Mouse (Mus musculus): ENCODE measurements around the gene Tmprss7. TPM values are rescaled to one million over a fixed set of nuclear protein-coding genes. Genes with fewer than 3 reads are reported as not detected.

Tmprss7 gene
- polyA plus RNA-seq, 1 experiment, result 4.4 TPM

DNA sequence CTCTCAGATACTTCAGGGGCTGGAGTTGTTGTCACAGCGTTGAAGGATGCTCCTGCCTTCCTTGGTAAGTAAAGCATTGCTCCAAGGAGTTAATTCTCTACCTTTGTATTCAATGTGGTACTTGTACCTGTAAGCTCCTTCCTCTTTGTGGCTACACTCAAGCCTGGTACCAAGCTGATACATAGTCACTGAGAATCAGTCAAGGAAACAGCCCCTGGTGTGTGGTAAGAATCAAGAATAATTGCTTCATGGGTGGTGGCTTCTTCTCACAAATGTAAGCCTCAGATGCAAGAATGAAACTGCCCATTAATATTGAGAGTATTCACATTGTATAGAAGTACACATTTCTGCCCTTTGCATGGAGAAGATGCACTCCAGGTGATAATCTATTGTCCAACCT, 77.5 kb downstream of the Tmprss7 start:
- no peak for TF ChIP-seq POLR2A (IDR thresholded peaks at IDR 0.05; ENCODE audit: extremely low read depth, insufficient read depth, low read length)
- no peak overlapping the region for H3K4me3 ChIP-seq (ENCODE audit: insufficient read depth, low read length)
- no peaks in the 10 kb centered on the region for H3K4me1 ChIP-seq (ENCODE audit: control insufficient read depth, insufficient read depth, low read length)
- H3K27ac ChIP-seq (ENCODE audit: insufficient read depth, low read length), result no peak overlapping the region

DNA sequence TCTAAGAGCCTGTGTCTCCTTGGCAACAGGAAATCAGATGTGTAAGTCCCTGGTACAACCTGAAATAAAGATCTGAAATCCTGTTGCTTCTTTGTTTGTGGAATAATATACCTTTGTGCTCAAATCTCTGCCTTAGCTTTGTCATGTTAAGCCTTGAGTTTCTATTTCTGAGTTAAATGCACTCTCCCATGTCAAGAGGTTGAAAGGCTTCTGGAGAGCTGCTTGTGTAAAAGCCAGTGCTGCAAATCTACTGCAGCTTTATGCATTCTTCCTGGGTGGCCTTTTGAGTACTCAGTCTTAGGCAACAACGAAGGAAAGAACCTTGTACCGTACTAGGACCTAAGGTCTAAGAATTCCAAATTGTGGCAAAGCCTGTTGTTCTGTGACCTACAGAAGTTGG, 80.2 kb downstream of the Tmprss7 start:
- Histone ChIP-seq H3K4me3 (ENCODE audit: insufficient read depth, low read length) (no peak overlapping the region), H3K4me1 (ENCODE audit: control insufficient read depth, insufficient read depth, low read length) (no peaks in the 10 kb centered on the region), H3K27ac (ENCODE audit: insufficient read depth, low read length) (no peak overlapping the region)
- TF ChIP-seq CTCF (IDR thresholded peaks at IDR 0.05; ENCODE audit: extremely low read depth, insufficient read depth, low read length), result no peak
- TF ChIP-seq POLR2A (IDR thresholded peaks at IDR 0.05; ENCODE audit: extremely low read depth, insufficient read depth, low read length), result no peak

DNA sequence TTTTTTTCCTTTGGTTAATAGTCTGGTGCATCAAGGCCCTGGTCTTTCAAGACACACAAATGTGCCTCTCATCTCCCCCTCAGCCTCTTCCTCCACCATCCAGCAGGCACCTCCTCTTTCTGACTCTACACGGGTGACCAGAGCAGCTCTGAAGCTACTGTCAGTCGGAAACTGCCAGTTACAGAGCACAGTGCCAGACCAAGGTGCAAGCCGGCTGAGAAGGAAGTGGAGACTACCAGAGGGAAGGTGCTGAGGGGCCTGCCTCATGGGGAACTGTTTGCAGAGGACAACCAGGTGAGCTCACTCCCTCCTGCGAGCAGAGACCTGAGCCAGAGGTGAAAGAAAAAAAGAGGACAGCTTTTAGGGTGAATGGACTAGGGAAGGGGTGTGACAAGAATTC, 83.2 kb downstream of the Tmprss7 start, which contains the start of gene Gcsam:
Gene Gcsam (plus strand): TSS at position 114 of the 400 bp plus-strand sequence.
- no peak for TF ChIP-seq POLR2A (IDR thresholded peaks at IDR 0.05; ENCODE audit: extremely low read depth, insufficient read depth, low read length)
- no peak for TF ChIP-seq CTCF (IDR thresholded peaks at IDR 0.05; ENCODE audit: extremely low read depth, insufficient read depth, low read length)
- Histone ChIP-seq H3K27ac (ENCODE audit: insufficient read depth, low read length) (no peak within 1 kb of the TSS), H3K4me3 (ENCODE audit: insufficient read depth, low read length) (no peak within 1 kb of the TSS), H3K4me1 (ENCODE audit: control insufficient read depth, insufficient read depth, low read length) (no peaks in the 10 kb centered on the region)

DNA sequence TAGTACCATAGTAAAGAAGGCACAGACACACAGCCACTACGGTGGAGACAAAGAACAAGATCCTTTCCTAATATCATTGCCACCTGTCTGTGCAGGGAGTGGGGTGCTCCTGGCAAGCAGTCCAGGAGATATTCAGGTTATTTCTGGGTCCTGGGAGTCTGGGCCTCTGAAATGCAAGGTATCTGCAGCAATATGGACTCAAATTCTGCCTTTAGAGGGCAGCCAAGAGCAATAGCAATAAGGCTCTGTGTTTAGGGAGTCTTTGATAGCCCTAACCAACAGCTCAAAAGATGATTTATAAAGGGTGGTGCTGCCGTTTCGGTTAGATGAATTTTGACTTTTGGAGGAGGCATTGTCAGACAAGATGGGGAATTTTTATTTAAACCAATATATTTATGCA, 84.2 kb downstream of the Tmprss7 start:
- Histone ChIP-seq H3K27ac (ENCODE audit: insufficient read depth, low read length) (no peak overlapping the region), H3K4me1 (ENCODE audit: control insufficient read depth, insufficient read depth, low read length) (no peaks in the 10 kb centered on the region), H3K4me3 (ENCODE audit: insufficient read depth, low read length) (no peak overlapping the region)
- TF ChIP-seq POLR2A (IDR thresholded peaks at IDR 0.05; ENCODE audit: extremely low read depth, insufficient read depth, low read length), result no peak
- peak; percentile 36; the same call in 1 of the 2 replicates for TF ChIP-seq CTCF (IDR thresholded peaks at IDR 0.05; ENCODE audit: extremely low read depth, insufficient read depth, low read length)

DNA sequence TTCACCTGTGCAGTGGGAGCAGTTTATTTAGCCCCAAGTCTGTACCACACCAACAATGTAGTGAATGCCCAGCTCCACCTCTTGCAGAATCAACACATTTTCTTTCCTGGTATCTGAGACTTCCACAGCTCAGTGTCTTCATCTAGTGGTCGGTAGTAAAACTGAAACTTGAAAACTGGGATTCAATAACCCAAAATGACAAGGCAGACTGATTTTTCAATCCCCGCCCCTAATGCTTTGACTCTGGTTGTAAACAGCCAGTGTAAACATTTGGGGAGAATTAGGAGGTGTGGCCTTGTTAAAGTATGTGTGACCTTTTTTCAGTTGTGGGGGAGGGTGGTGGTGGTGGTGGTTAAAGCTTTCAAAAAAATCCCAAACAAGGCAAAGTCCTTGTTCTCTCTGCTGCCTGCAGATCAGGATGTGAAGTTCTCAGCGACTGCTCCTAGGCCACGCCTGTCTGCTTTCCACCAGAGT, 84.9 kb downstream of the Tmprss7 start:
- H3K27ac ChIP-seq (ENCODE audit: insufficient read depth, low read length), result no peak overlapping the region
- no peaks in the 10 kb centered on the region for H3K4me1 ChIP-seq (ENCODE audit: control insufficient read depth, insufficient read depth, low read length)
- H3K4me3 ChIP-seq (ENCODE audit: insufficient read depth, low read length), result no peak overlapping the region
- no peak for TF ChIP-seq POLR2A (IDR thresholded peaks at IDR 0.05; ENCODE audit: extremely low read depth, insufficient read depth, low read length)
- TF ChIP-seq CTCF (IDR thresholded peaks at IDR 0.05; ENCODE audit: extremely low read depth, insufficient read depth, low read length), result peak; percentile 55

Other genes starting within 250 kb of the Tmprss7 start
- gene Gm609, start 200.7 kb downstream of the Tmprss7 start, polyA plus RNA-seq (2012; rRNA removed), result 0.40 and 0.59 TPM in 2 replicates
- not detected in 2 replicates for gene Gm17783, start 161.6 kb downstream of the Tmprss7 start, polyA plus RNA-seq (2012; rRNA removed)
- gene Slc9c1, start 158.3 kb downstream of the Tmprss7 start, polyA plus RNA-seq (2012; rRNA removed), result not detected in 2 replicates
- gene Gcsam, start 83.3 kb downstream of the Tmprss7 start, polyA plus RNA-seq (2012; rRNA removed), result not detected in 2 replicates
- 0.45 and 0.52 TPM in 2 replicates for gene BC016579, start 39.6 kb downstream of the Tmprss7 start, polyA plus RNA-seq (2012; rRNA removed)
- gene Tagln3, start 30.9 kb upstream of the Tmprss7 start, polyA plus RNA-seq (2012; rRNA removed), result 615 and 624 TPM in 2 replicates
- 24.0 and 24.1 TPM in 2 replicates for gene Abhd10, start 49.3 kb upstream of the Tmprss7 start, polyA plus RNA-seq (2012; rRNA removed)